Mouse (Mus musculus): Measurements from ENCODE around the gene Klhl22. TPM values are rescaled to one million over a fixed set of nuclear protein-coding genes. Genes with fewer than 3 reads are reported as not detected.
A peak's percentile ranks its signal among the peaks of the same experiment; 100 is the strongest.

The Klhl22 gene
- polyA plus RNA-seq, 1 experiment from 2014 or later = 7.1 TPM

DNA sequence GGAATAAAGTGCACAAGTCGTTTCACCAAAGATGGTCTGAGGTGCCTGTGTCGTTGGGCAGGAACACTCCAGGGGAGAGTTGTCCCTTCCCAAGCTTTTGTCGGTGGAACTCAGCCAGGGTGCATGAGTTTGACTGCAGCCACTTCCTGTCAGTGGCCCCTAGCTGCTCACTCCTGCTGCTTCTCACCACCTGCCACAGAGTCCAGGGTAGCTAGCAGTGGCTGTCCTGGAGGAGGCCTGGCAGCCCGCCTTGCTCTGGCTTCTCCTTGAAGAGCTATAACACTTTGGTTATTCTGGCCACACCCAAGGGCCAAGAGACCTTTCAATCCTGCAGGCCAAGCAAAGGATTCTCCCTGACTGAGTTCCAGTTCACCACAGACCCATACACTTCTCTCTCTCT, 23.3 kb upstream of the Klhl22 start:
- WGBS (ENCODE audit: missing documents) = 44% methylated on average over 4 of the region's 4 CpGs
- H3K27ac ChIP-seq = no peak overlapping the region
- H3K79me2 ChIP-seq (ENCODE audit: inconsistent target) = no peaks in the 10 kb centered on the region
- H3K36me3 ChIP-seq (ENCODE audit: inconsistent target) = no peaks in the 10 kb centered on the region
- no peak overlapping the region for H3K4me3 ChIP-seq (ENCODE audit: inconsistent target)

DNA sequence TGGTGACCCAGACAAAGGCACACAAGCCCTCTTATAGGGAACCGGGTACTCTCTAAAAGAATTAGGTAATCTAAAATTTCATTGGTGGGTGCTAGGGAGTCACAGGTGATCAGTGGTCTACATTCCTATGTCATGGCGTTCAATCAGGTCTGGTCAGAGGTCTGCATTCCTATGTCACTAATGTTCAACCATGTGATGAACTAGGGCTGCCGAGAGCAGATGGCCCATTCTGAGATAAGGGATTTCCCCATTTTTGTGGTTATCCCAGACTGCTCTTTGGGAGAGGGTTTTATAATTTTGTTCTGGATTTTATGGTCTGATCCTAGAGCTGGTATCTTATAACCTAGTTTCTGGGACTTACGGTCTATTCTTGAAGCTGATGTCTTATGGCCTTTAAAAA, 19.3 kb upstream of the Klhl22 start:
- H3K36me3 ChIP-seq (ENCODE audit: inconsistent target) = no peaks in the 10 kb centered on the region
- H3K27ac ChIP-seq = no peak overlapping the region
- H3K4me3 ChIP-seq (ENCODE audit: inconsistent target) = no peak overlapping the region
- 88% methylated on average over 4 of the region's 4 CpGs for WGBS (ENCODE audit: missing documents)
- no peaks in the 10 kb centered on the region for H3K79me2 ChIP-seq (ENCODE audit: inconsistent target)

GRCm38 (mm10) chr16:17742810-17743209, 16.6 kb upstream of the Klhl22 start:
- Histone ChIP-seq H3K27ac (no peak overlapping the region), H3K4me3 (ENCODE audit: inconsistent target) (no peak overlapping the region), H3K36me3 (ENCODE audit: inconsistent target) (no peaks in the 10 kb centered on the region), H3K79me2 (ENCODE audit: inconsistent target) (no peaks in the 10 kb centered on the region)
- no CpG with 5 or more reads among the region's 1 CpGs for WGBS (ENCODE audit: missing documents)

DNA sequence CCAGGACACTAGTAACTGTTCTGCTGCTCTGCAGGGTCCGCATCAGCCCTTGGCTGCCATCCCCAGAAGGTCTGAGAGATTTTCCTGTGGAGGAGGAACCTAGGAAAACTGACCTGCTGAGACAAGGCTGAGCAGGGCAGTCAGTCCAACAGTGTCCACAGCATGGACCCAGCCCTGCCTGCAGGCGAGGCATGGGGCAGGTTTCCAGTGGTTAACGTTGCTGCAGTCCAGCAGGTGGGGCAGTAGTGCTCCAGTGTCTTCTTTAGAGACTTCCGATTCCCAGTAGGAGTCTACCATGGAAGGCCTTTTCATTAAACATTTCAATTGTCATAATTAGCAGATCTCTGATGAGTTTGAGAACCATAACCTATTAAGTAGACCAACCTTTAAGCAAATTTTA, 16.1 kb upstream of the Klhl22 start:
- Histone ChIP-seq H3K4me3 (ENCODE audit: inconsistent target) (no peak overlapping the region), H3K36me3 (ENCODE audit: inconsistent target) (no peaks in the 10 kb centered on the region), H3K27ac (no peak overlapping the region), H3K79me2 (ENCODE audit: inconsistent target) (no peaks in the 10 kb centered on the region)
- WGBS (ENCODE audit: missing documents) = 72% methylated on average over 4 of the region's 4 CpGs

DNA sequence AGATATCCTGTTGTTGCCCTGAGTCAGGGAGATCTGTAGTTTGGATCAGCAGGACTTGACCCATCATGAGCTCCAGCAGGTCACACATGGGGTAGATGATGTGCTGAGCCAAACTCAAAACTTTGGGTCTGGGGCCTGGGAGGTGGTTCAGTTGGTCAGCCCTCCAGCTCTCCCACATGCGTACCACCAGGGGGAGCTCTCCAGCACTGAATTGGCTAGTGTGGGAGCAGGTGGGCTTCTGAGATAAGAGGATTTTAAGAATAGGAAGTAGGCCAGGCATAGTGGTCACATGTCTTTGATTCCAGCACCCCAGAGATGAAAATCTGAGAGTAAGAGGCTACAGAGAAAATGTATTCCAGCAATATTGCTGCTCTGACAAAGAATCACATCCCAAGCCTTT, 14.9 kb upstream of the Klhl22 start:
- 43% methylated on average over 1 of the region's 1 CpGs for WGBS (ENCODE audit: missing documents)
- Histone ChIP-seq H3K27ac (no peak overlapping the region), H3K4me3 (ENCODE audit: inconsistent target) (no peak overlapping the region), H3K79me2 (ENCODE audit: inconsistent target) (no peaks in the 10 kb centered on the region), H3K36me3 (ENCODE audit: inconsistent target) (no peaks in the 10 kb centered on the region)

GRCm38 (mm10) chr16:17745067-17745466, 14.4 kb upstream of the Klhl22 start:
- Histone ChIP-seq H3K27ac (no peak overlapping the region), H3K36me3 (ENCODE audit: inconsistent target) (no peaks in the 10 kb centered on the region), H3K79me2 (ENCODE audit: inconsistent target) (no peaks in the 10 kb centered on the region), H3K4me3 (ENCODE audit: inconsistent target) (no peak overlapping the region)
- 97% methylated on average over 2 of the region's 2 CpGs for WGBS (ENCODE audit: missing documents)

DNA sequence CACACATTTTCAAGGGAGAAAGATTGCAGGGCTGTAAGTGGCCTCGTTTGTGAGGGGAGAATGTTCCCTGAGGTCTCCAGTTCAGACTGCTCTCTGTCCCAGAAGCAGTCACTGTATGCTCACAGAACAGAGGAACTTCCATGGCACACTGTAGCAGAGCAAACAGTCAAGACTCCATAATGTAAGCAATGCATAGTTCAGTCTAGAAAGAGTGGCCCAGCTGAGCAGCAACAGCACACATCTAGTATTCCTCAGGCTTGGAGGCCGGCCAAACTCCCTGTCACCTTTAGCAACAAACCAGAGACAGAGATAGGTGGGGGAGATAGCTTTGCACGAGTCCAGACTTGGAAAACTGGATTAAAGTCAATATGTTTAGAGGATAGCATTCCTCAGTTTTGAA, 6.4 kb upstream of the Klhl22 start:
- WGBS (ENCODE audit: missing documents) = 58% methylated on average over 3 of the region's 3 CpGs
- Histone ChIP-seq H3K79me2 (ENCODE audit: inconsistent target) (no peaks in the 10 kb centered on the region), H3K4me3 (ENCODE audit: inconsistent target) (no peak overlapping the region), H3K27ac (no peak overlapping the region), H3K36me3 (ENCODE audit: inconsistent target) (no peaks in the 10 kb centered on the region)

- H3K27ac ChIP-seq = no peak overlapping the region
- no peaks in the 10 kb centered on the region for H3K36me3 ChIP-seq (ENCODE audit: inconsistent target)
- H3K79me2 ChIP-seq (ENCODE audit: inconsistent target) = no peaks in the 10 kb centered on the region
- WGBS (ENCODE audit: missing documents) = 63% methylated on average over 1 of the region's 1 CpGs
- no peak overlapping the region for H3K4me3 ChIP-seq (ENCODE audit: inconsistent target)
These were observed 5.7 kb upstream of the Klhl22 start for GRCm38 (mm10) chr16:17753686-17754085.

GRCm38 (mm10) chr16:17757756-17758155, 1.7 kb upstream of the Klhl22 start:
- H3K4me3 ChIP-seq (ENCODE audit: inconsistent target) = no peak overlapping the region
- no peaks in the 10 kb centered on the region for H3K79me2 ChIP-seq (ENCODE audit: inconsistent target)
- no peak overlapping the region for H3K27ac ChIP-seq
- H3K36me3 ChIP-seq (ENCODE audit: inconsistent target) = no peaks in the 10 kb centered on the region
- WGBS (ENCODE audit: missing documents) = 86% methylated on average over 1 of the region's 1 CpGs

GRCm38 (mm10) chr16:17758902-17759301, 516 bp upstream of the Klhl22 start:
- Histone ChIP-seq H3K27ac (no peak overlapping the region), H3K4me3 (ENCODE audit: inconsistent target) (peak overlapping the region; percentile 19; the same call in 1 of the 2 replicates), H3K36me3 (ENCODE audit: inconsistent target) (no peaks in the 10 kb centered on the region), H3K79me2 (ENCODE audit: inconsistent target) (no peaks in the 10 kb centered on the region)
- WGBS (ENCODE audit: missing documents) = 34% methylated on average over 9 of the region's 9 CpGs

- peak overlapping the region; percentile 13; the same call in 1 of the 2 replicates for H3K4me3 ChIP-seq (ENCODE audit: inconsistent target)
- no peaks in the 10 kb centered on the region for H3K79me2 ChIP-seq (ENCODE audit: inconsistent target)
- no peak overlapping the region for H3K27ac ChIP-seq
- WGBS (ENCODE audit: missing documents) = 6% methylated on average over 54 of the region's 54 CpGs
- no peaks in the 10 kb centered on the region for H3K36me3 ChIP-seq (ENCODE audit: inconsistent target)
These were observed 449 bp downstream of the Klhl22 start for GRCm38 (mm10) chr16:17759813-17760321.

DNA sequence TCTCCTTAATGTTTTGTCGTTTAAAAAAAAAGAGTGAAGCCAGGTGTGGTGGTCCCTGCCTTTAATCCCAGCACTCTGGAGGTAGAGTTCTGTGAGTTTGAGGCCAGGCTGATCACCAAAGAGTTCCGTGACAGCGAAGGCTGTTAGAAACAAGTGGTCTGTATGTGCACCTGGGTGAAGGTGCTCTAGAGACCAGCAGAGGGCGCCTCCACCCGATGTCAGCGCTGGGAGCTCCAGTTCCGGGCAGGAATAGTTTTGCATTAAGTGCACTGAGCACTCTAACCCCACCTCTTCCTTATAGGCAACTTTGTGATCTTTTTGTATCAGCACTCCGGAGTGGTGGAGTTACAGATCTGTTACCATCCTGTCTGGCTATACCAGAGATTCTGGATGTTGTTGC, 1.2 kb downstream of the Klhl22 start:
- Histone ChIP-seq H3K36me3 (ENCODE audit: inconsistent target) (no peaks in the 10 kb centered on the region), H3K79me2 (ENCODE audit: inconsistent target) (no peaks in the 10 kb centered on the region), H3K4me3 (ENCODE audit: inconsistent target) (no peak overlapping the region), H3K27ac (no peak overlapping the region)
- 75% methylated on average over 8 of the region's 8 CpGs for WGBS (ENCODE audit: missing documents)

DNA sequence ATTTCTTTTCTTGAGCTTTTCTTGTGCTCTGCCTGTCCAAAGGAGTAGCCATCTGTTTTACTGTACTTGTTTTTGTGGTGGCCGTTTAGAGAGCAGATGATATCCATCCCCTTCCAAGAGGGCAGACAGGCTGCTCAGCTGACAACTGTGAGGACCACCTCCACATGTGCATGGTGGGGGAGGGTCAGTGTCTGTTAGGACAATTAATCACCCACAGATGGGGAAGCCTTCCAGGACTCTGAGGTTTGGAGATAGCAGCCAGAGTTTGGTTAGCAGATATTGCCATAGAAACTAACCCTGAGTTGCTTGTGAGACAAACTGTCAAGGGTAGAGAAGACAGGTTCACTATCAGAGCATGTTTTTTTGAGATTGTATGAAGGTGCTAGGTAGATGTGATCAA, 1.7 kb downstream of the Klhl22 start:
- Histone ChIP-seq H3K36me3 (ENCODE audit: inconsistent target) (no peaks in the 10 kb centered on the region), H3K4me3 (ENCODE audit: inconsistent target) (no peak overlapping the region), H3K79me2 (ENCODE audit: inconsistent target) (no peaks in the 10 kb centered on the region), H3K27ac (no peak overlapping the region)
- 40% methylated on average over 1 of the region's 1 CpGs for WGBS (ENCODE audit: missing documents)

DNA sequence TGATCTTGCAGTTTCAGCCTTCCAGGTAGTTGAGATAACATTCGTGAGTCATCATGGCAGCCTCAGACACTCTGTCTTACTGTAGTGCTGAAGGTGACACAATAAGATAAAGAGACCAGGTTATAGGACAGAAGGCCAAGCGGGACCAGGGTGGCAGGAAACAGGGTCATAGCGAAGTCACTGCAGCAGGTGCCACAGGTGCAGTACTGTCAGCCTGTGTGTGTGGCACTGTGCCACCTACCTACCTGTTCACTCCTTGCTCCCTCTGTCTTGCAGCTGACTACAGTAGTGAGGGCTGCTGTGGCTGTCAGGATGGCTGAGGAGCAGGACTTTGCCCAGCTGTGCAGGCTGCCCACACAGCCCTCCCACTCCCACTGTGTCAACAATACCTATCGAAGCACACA, 4.7 kb downstream of the Klhl22 start:
- Histone ChIP-seq H3K79me2 (ENCODE audit: inconsistent target) (no peaks in the 10 kb centered on the region), H3K27ac (no peak overlapping the region), H3K36me3 (ENCODE audit: inconsistent target) (no peaks in the 10 kb centered on the region), H3K4me3 (ENCODE audit: inconsistent target) (no peak overlapping the region)
- WGBS (ENCODE audit: missing documents) = 98% methylated on average over 4 of the region's 4 CpGs

GRCm38 (mm10) chr16:17768834-17769233, 9.4 kb downstream of the Klhl22 start:
- H3K79me2 ChIP-seq (ENCODE audit: inconsistent target) = no peaks in the 10 kb centered on the region
- 68% methylated on average over 7 of the region's 7 CpGs for WGBS (ENCODE audit: missing documents)
- H3K36me3 ChIP-seq (ENCODE audit: inconsistent target) = peaks cover 2% of the 10 kb centered on the region; the same call in 1 of the 2 replicates
- no peak overlapping the region for H3K4me3 ChIP-seq (ENCODE audit: inconsistent target)
- H3K27ac ChIP-seq = no peak overlapping the region
